Mouse (Mus musculus) hindbrain, embryonic 12.5 days (tissue): ENCODE measurements around the gene Gxylt1. TPM values are rescaled to one million over a fixed set of nuclear protein-coding genes. Genes with fewer than 3 reads are reported as not detected.
A peak's percentile ranks its signal among the peaks of the same experiment; 100 is the strongest.
"Not testable (repeated sequence)": the region's sequence is repeated elsewhere in the genome, so short reads cannot be mapped to it uniquely, and the experiment has no call there.

ENCODE experiments used
- ATAC-seq: fragments of 200-750 bp; cut with Nextera tagmentation; 2 replicates; pipeline ENCODE4 v1.8.0; 2017; ENCODE audit warnings: moderate TSS enrichment; ENCODE audit not compliant: low FRiP score
- H3K27ac ChIP-seq: fragments of 300-500 bp; sonication (generic); 2 replicates; pipeline ENCODE4 v1.5.1; 2016; ENCODE audit warnings: mild to moderate bottlenecking
- H3K27me3 ChIP-seq: fragments of 300-500 bp; sonication (generic); 2 replicates; pipeline ENCODE4 v1.6.1; 2016; ENCODE audit warnings: mild to moderate bottlenecking
- H3K36me3 ChIP-seq: fragments of 300-500 bp; sonication (generic); 2 replicates; pipeline ENCODE4 v1.6.1; 2016; ENCODE audit warnings: mild to moderate bottlenecking
- H3K4me1 ChIP-seq: fragments of 300-500 bp; sonication (generic); 2 replicates; pipeline ENCODE4 v1.6.1; 2016
- H3K4me2 ChIP-seq: fragments of 300-500 bp; sonication (generic); replicated peaks from 2 replicates; pipeline ENCODE4 v1.6.1; 2016; ENCODE audit warnings: mild to moderate bottlenecking
- H3K4me3 ChIP-seq: fragments of 300-500 bp; sonication (generic); 2 replicates; pipeline ENCODE4 v1.5.1; 2016; ENCODE audit warnings: mild to moderate bottlenecking
- H3K9ac ChIP-seq: fragments of 300-500 bp; sonication (generic); 2 replicates; pipeline ENCODE4 v1.6.1; 2016; ENCODE audit warnings: mild to moderate bottlenecking, moderate library complexity
- H3K9me3 ChIP-seq: fragments of 300-500 bp; sonication (generic); replicated peaks from 2 replicates; pipeline ENCODE4 v1.6.1; 2016; ENCODE audit warnings: mild to moderate bottlenecking
- WGBS: fragments of 180-500 bp; shearing (Covaris S2); methylation state at CpG from one replicate; pipeline ENCODE4 v1.1.7; 2016; 5-methylcytosine and 5-hydroxymethylcytosine counted together
- polyA plus RNA-seq: library from polyadenylated mRNA; unstranded; fragments of >200 nt; fragmentation: Nextera tagmentation; extraction: Ambion mirVana; gene quantifications from 2 replicates; pipeline ENCODE4 v1.2.1, GENCODE M21; 2016

Gene Gxylt1
- polyA plus RNA-seq, 1 experiment from 2014 or later, result 19.7 TPM

DNA sequence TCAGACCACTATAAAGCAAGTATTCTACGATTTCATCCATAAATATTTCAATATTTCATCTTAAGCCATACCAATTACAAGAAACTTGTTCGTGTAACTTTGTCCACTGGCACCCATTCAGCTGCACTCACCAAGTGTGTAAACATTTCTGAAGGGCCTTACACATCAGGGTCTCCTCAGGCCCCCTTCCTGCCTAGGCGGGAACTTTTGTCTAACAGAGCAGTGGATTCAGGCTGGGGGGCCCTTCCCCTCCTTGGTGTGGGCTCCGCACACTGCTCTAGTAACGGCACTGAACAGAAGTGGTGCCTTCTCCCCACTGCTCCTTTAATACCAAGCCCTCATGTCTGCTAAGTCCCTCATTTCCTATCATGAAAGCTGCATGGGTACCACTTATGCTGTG, 12.7 kb downstream of the Gxylt1 start:
- Histone ChIP-seq H3K27me3 (no peaks in the 10 kb centered on the region), H3K27ac (no peak overlapping the region), H3K9me3 (no peaks in the 10 kb centered on the region), H3K9ac (no peak overlapping the region), H3K4me1 (peaks cover 5% of the 10 kb centered on the region), H3K36me3 (peaks cover 17% of the 10 kb centered on the region; the same call in 1 of the 2 replicates), H3K4me3 (no peak overlapping the region), H3K4me2 (no peak overlapping the region)
- ATAC-seq, result no peak
- 90% methylated on average over 5 of the region's 5 CpGs for WGBS

DNA sequence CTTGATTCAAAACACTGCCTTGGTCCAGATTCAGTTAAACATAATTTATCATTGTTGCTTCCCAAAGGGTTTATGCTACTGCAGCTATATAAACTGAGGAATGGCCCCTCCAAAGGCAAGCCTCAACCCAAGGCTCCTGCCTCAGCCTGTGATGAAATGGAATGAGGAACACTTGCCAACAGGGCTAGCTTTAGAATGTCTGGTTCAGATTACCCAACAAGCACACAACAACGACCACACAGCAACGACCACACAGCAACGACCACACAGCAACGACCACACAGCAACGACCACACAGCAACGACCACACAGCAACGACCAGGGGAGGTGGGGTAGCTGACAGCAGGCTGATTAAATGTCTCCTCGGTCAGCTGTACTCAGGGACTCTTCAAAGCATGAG, 15.0 kb downstream of the Gxylt1 start:
- no peaks in the 10 kb centered on the region for H3K4me1 ChIP-seq
- WGBS, result 76% methylated on average over 8 of the region's 8 CpGs
- no peaks in the 10 kb centered on the region for H3K27me3 ChIP-seq
- H3K4me2 ChIP-seq, result no peak overlapping the region
- no peaks in the 10 kb centered on the region for H3K9me3 ChIP-seq
- H3K27ac ChIP-seq, result no peak overlapping the region
- ATAC-seq, result no peak
- H3K4me3 ChIP-seq, result no peak overlapping the region
- peaks cover 30% of the 10 kb centered on the region; the same call in 1 of the 2 replicates for H3K36me3 ChIP-seq
- H3K9ac ChIP-seq, result no peak overlapping the region

- peaks cover 29% of the 10 kb centered on the region for H3K36me3 ChIP-seq
- H3K27me3 ChIP-seq, result no peaks in the 10 kb centered on the region
- 73% methylated on average over 10 of the region's 10 CpGs for WGBS
- H3K9me3 ChIP-seq, result no peaks in the 10 kb centered on the region
- no peak overlapping the region for H3K4me2 ChIP-seq
- no peak for ATAC-seq
- no peak overlapping the region for H3K27ac ChIP-seq
- no peak overlapping the region for H3K9ac ChIP-seq
- H3K4me3 ChIP-seq, result no peak overlapping the region
- no peaks in the 10 kb centered on the region; the same call in 1 of the 2 replicates for H3K4me1 ChIP-seq
Measured at GRCm38 (mm10) chr15:93255295-93255694, 19.7 kb downstream of the Gxylt1 start.

DNA sequence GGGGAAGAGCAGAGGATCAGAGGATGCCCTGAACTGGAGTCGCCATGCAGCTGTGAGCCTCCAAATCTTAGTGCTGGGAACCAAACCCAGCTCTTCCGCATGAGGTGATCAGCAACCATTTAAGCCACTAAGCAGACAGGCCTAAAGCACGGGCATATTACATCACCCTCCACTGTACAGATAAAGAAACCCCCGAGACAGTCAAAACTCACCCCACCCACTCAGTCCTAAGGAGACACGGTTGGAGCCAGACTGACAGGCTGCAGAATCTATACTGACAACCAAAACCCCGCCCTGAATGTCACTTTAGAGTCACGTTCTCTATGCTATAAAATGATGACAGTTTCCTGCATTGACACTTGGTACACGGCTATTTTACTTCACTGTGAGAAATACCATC, 21.8 kb downstream of the Gxylt1 start:
- Histone ChIP-seq H3K4me3 (no peak overlapping the region), H3K36me3 (peaks cover 30% of the 10 kb centered on the region)

DNA sequence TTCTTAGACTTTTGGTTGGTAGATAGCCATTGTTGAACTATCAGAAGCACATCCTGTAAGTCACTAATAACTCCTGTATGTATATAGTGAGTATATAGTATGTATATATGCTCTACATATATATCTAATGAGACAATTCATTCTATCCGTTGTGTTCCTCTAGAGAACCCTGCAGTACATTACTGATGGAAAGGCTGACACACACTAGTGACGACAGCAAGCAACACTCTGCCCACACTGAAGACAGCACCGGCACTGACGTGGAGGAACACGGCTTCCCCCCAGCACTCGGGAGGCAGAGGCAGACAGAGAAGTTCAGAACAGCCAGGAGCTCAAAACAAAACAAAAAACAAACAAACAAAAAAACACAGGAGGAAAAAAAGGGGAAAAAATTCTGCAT, 22.6 kb downstream of the Gxylt1 start:
- Histone ChIP-seq H3K9ac (no peak overlapping the region), H3K4me3 (no peak overlapping the region), H3K36me3 (peaks cover 27% of the 10 kb centered on the region), H3K9me3 (no peaks in the 10 kb centered on the region), H3K4me1 (no peaks in the 10 kb centered on the region; the same call in 1 of the 2 replicates), H3K27me3 (no peaks in the 10 kb centered on the region), H3K4me2 (no peak overlapping the region), H3K27ac (no peak overlapping the region)
- WGBS, result 80% methylated on average over 6 of the region's 6 CpGs
- ATAC-seq, result no peak

More for the DNA sequence above, 21.8 kb downstream of the Gxylt1 start:
- no peak for ATAC-seq
- Histone ChIP-seq H3K9me3 (no peaks in the 10 kb centered on the region), H3K27me3 (no peaks in the 10 kb centered on the region), H3K4me1 (no peaks in the 10 kb centered on the region; the same call in 1 of the 2 replicates), H3K27ac (no peak overlapping the region), H3K4me2 (no peak overlapping the region), H3K9ac (no peak overlapping the region)
- 84% methylated on average over 8 of the region's 8 CpGs for WGBS

- no peak overlapping the region for H3K4me2 ChIP-seq
- H3K36me3 ChIP-seq, result peaks cover 26% of the 10 kb centered on the region
- no peak overlapping the region for H3K9ac ChIP-seq
- ATAC-seq, result no peak
- no peaks in the 10 kb centered on the region; the same call in 1 of the 2 replicates for H3K4me1 ChIP-seq
- H3K9me3 ChIP-seq, result no peaks in the 10 kb centered on the region
- H3K27ac ChIP-seq, result no peak overlapping the region
- no peak overlapping the region for H3K4me3 ChIP-seq
- WGBS, result 64% methylated on average over 13 of the region's 13 CpGs
- H3K27me3 ChIP-seq, result no peaks in the 10 kb centered on the region
Measured at GRCm38 (mm10) chr15:93251553-93252250, 23.3 kb downstream of the Gxylt1 start.

GRCm38 (mm10) chr15:93243202-93243601, 31.8 kb downstream of the Gxylt1 start:
- 80% methylated on average over 10 of the region's 10 CpGs for WGBS
- H3K9ac ChIP-seq, result no peak overlapping the region
- H3K4me3 ChIP-seq, result no peak overlapping the region
- no peak overlapping the region for H3K27ac ChIP-seq
- no peak for ATAC-seq
- H3K4me2 ChIP-seq, result no peak overlapping the region
- H3K36me3 ChIP-seq, result peaks cover 45% of the 10 kb centered on the region
- no peaks in the 10 kb centered on the region for H3K4me1 ChIP-seq
- no peaks in the 10 kb centered on the region for H3K9me3 ChIP-seq
- H3K27me3 ChIP-seq, result no peaks in the 10 kb centered on the region

DNA sequence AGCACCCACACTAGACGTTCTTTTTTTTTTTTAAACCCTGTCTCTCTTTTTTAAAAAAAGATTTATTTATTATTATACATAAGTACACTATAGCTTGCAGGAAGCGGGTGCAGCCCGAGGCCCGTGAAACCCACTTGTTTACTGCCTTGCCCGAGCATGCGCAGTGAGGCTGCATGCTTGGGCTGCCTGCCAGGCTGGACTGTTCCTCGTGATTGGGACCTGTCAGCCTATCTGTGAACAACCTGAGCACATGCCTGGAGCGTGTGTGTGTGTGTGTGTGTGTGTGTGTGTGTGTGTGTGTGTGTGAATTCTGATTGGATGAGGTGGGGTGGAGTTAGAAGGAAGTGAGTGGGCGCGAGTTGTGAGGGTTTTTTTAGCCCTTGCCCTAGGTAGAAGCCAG, 38.5 kb downstream of the Gxylt1 start:
- 88% methylated on average over 10 of the region's 10 CpGs for WGBS

GRCm38 (mm10) chr15:93229028-93229427, 46.0 kb downstream of the Gxylt1 start:
- no peak overlapping the region for H3K4me2 ChIP-seq
- no peak overlapping the region for H3K9ac ChIP-seq
- no peak overlapping the region for H3K4me3 ChIP-seq
- no peaks in the 10 kb centered on the region for H3K27me3 ChIP-seq
- H3K36me3 ChIP-seq, result no peaks in the 10 kb centered on the region
- H3K4me1 ChIP-seq, result peaks cover 3% of the 10 kb centered on the region; the same call in 1 of the 2 replicates
- H3K9me3 ChIP-seq, result no peaks in the 10 kb centered on the region
- 78% methylated on average over 11 of the region's 11 CpGs for WGBS
- H3K27ac ChIP-seq, result no peak overlapping the region
- no peak for ATAC-seq

More for the DNA sequence above, 38.5 kb downstream of the Gxylt1 start:
- not testable (repeated sequence) for H3K4me3 ChIP-seq, H3K9ac ChIP-seq, H3K27me3 ChIP-seq, H3K4me2 ChIP-seq, H3K4me1 ChIP-seq, H3K27ac ChIP-seq, ATAC-seq
- H3K9me3 ChIP-seq, result 0 out of 2 replicates have a peak, but pooled peaks cover 11% of the 10 kb centered on the region
- peaks cover 16% of the 10 kb centered on the region for H3K36me3 ChIP-seq

DNA sequence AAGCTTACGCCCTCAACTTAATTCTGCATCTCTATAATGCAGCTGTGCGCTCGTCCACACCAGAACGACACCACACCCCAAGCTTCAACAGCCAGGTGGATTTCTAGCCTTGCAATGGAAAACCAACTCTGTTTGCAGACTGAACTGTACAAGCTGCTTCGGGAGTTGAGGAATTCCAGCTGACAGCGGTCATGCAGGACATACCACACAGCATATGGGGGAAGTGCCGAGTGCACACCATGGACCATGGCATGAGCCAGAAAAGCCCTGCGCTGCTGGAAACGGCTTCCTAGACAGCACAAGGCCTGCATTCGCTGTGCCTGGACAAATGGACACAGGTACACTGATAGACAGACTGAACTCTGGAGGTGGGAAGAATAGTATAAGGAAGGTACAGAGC, 46.6 kb downstream of the Gxylt1 start:
- peaks cover 3% of the 10 kb centered on the region; the same call in 1 of the 2 replicates for H3K4me1 ChIP-seq
- H3K4me2 ChIP-seq, result no peak overlapping the region
- no peaks in the 10 kb centered on the region for H3K27me3 ChIP-seq
- no peaks in the 10 kb centered on the region for H3K36me3 ChIP-seq
- H3K27ac ChIP-seq, result no peak overlapping the region
- WGBS, result 89% methylated on average over 10 of the region's 10 CpGs
- no peak overlapping the region for H3K9ac ChIP-seq
- no peak for ATAC-seq
- H3K4me3 ChIP-seq, result no peak overlapping the region
- H3K9me3 ChIP-seq, result no peaks in the 10 kb centered on the region

DNA sequence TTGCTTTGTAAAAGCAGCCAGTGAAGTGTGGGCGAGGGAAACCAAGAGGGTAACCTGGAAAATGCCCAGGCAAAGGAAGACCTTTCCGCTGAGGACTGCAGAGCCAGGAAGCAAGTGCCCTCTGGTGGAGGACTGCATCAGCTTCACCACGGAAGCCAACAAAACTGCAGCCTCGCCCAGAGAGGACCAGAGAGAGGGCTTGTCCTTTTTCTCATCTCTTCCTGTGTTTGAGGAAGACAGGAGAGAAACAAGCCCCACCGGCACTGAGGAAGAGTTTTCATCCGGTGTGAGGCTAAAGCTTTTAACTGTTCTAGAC, 47.3 kb downstream of the Gxylt1 start:
- ATAC-seq, result 0 out of 2 replicates have a peak, but pooled peaks have one; percentile 22
- WGBS, result 33% methylated on average over 6 of the region's 6 CpGs

DNA sequence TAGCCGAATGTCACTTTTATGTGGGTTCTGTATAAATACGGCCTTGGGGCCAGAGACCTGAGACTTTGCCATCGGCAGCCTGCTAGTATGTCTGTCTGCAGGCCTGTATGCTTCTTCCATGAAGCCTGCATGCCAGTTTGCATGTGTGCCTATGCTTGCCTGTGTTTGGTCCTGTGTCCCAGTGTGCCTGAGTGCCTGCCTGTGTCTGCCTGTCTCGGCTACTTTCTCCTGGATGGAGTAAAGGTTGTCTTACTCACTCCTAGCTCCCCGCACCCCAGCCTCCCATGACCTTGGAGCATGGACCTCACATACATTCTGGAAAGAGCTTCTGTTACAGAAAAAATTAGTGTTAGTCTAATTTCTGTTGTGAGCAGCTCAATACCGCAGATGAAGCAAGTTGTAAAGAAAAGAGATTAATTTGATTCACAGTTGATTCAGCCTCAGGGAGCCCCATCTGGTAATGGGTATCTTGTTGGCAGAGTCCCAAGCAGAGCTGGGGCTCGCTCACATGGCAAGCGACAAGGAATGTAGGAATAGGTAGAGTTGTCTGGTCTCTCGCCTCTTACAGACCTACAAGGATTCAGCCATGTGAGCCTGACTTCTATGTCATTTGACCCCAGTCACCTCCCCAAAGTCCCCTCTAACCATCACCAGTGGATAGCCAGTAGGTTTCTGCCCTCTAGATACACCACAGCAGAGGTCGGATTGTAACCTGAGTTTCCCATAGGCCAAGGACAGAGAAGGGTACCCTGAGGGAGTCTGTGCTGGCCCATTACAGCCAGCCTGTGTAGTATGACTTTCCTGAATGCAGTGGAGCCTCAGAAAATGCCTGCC, 47.8 kb downstream of the Gxylt1 start:
- H3K4me2 ChIP-seq, result no peak overlapping the region
- no peak overlapping the region for H3K4me3 ChIP-seq
- no peak overlapping the region for H3K9ac ChIP-seq
- ATAC-seq, result 0 out of 2 replicates have a peak, but pooled peaks have one; percentile 11
- peaks cover 3% of the 10 kb centered on the region; the same call in 1 of the 2 replicates for H3K4me1 ChIP-seq
- no peaks in the 10 kb centered on the region for H3K27me3 ChIP-seq
- no peaks in the 10 kb centered on the region for H3K9me3 ChIP-seq
- H3K36me3 ChIP-seq, result no peaks in the 10 kb centered on the region
- no peak overlapping the region for H3K27ac ChIP-seq
- 86% methylated on average over 10 of the region's 10 CpGs for WGBS

More for the DNA sequence above, 47.3 kb downstream of the Gxylt1 start:
- Histone ChIP-seq H3K36me3 (no peaks in the 10 kb centered on the region), H3K4me2 (no peak overlapping the region), H3K9me3 (no peaks in the 10 kb centered on the region), H3K4me3 (no peak overlapping the region), H3K27ac (no peak overlapping the region), H3K27me3 (no peaks in the 10 kb centered on the region), H3K4me1 (peaks cover 3% of the 10 kb centered on the region; the same call in 1 of the 2 replicates), H3K9ac (no peak overlapping the region)
